Mouse (Mus musculus) small intestine, adult 2 months (tissue): ENCODE measurements around the gene Fgf12.

Experiments
- CTCF ChIP-seq: fragments of 200-500 bp; IDR thresholded peaks from 2 replicates; pipeline ENCODE4 v1.5.1; 2012; ENCODE audit warnings: low read depth, mild to moderate bottlenecking, control low read depth, inconsistent platforms, low read length, moderate library complexity, mixed read lengths; ENCODE audit not compliant: insufficient replicate concordance, insufficient read length; ENCODE audit errors: extremely low read depth
- POLR2A ChIP-seq: fragments of 200-500 bp; IDR thresholded peaks from 2 replicates; pipeline ENCODE4 v1.6.1; 2012; ENCODE audit warnings: low read depth, mild to moderate bottlenecking, control low read depth, inconsistent platforms, low read length, moderate library complexity

- no peak for TF ChIP-seq CTCF
- TF ChIP-seq POLR2A = no peak
Observed at GRCm38 (mm10) chr16:28694113-28694899, 58.6 kb downstream of the Fgf12 start.
